Mouse (Mus musculus): Measurements from ENCODE around the gene Olfr992. TPM values are rescaled to one million over a fixed set of nuclear protein-coding genes. Genes with fewer than 3 reads are reported as not detected.
"Not testable (repeated sequence)": the region's sequence is repeated elsewhere in the genome, so short reads cannot be mapped to it uniquely, and the experiment has no call there.

The Olfr992 gene
- not detected in 2 replicates for polyA plus RNA-seq (2012)

GRCm38 (mm10) chr2:85409369-85409768, at the start of gene Olfr992:
TSS of gene Olfr992 (minus strand) at chr2:85409469.
- TF ChIP-seq GATA1 (IDR thresholded peaks at IDR 0.05; ENCODE audit: low read length), result no peak

GRCm38 (mm10) chr2:85443539-85443938, 34.3 kb upstream of the Olfr992 start, which contains the start of gene Olfr995:
TSS of gene Olfr995 (minus strand) at chr2:85443639.
- TF ChIP-seq GATA1 (IDR thresholded peaks at IDR 0.05; ENCODE audit: low read length), result no peak

GRCm38 (mm10) chr2:85442546-85442945, 33.3 kb upstream of the Olfr992 start:
- no peak for TF ChIP-seq GATA1 (IDR thresholded peaks at IDR 0.05; ENCODE audit: low read length)

- no peak for TF ChIP-seq GATA1 (IDR thresholded peaks at IDR 0.05; ENCODE audit: low read length)
Measured at GRCm38 (mm10) chr2:85436351-85436750, 27.1 kb upstream of the Olfr992 start, which contains the start of gene Olfr994. TSS of gene Olfr994 (minus strand) at chr2:85436451.

GRCm38 (mm10) chr2:85425893-85426292, 16.6 kb upstream of the Olfr992 start:
- TF ChIP-seq GATA1 (IDR thresholded peaks at IDR 0.05; ENCODE audit: low read length), result no peak

GRCm38 (mm10) chr2:85414777-85415176, 5.5 kb upstream of the Olfr992 start, which contains the start of gene Olfr993:
TSS of gene Olfr993 (minus strand) at chr2:85414877.
- no peak for TF ChIP-seq GATA1 (IDR thresholded peaks at IDR 0.05; ENCODE audit: low read length)

- TF ChIP-seq GATA1 (IDR thresholded peaks at IDR 0.05; ENCODE audit: low read length), result not testable (repeated sequence)
Measured at GRCm38 (mm10) chr2:85363127-85363526, 46.1 kb downstream of the Olfr992 start, which contains the start of gene Olfr988. TSS of gene Olfr988 (minus strand) at chr2:85363227.

Other genes with a start within 250 kb of the Olfr992 start
- gene Lrrc55, start 212.3 kb downstream of the Olfr992 start, polyA plus RNA-seq (2012), result not detected in 2 replicates
- gene Olfr987, start 70.2 kb downstream of the Olfr992 start, polyA plus RNA-seq (2012), result not detected in 2 replicates
- gene Olfr988, start 46.2 kb downstream of the Olfr992 start, polyA plus RNA-seq (2012), result not detected in 2 replicates
- not detected in 2 replicates for gene Olfr993, start 5.4 kb upstream of the Olfr992 start, polyA plus RNA-seq (2012)
- not detected in 2 replicates for gene Olfr994, start 27.0 kb upstream of the Olfr992 start, polyA plus RNA-seq (2012)
- gene Olfr995, start 34.2 kb upstream of the Olfr992 start, polyA plus RNA-seq (2012), result not detected in 2 replicates
- gene 4833423E24Rik, start 109.6 kb upstream of the Olfr992 start, polyA plus RNA-seq (2012), result not detected in 2 replicates
- not detected in 2 replicates for gene Olfr996, start 169.7 kb upstream of the Olfr992 start, polyA plus RNA-seq (2012)
- not detected in 2 replicates for gene Olfr998, start 179.5 kb upstream of the Olfr992 start, polyA plus RNA-seq (2012)
- not detected in 2 replicates for gene Olfr1000, start 202.4 kb upstream of the Olfr992 start, polyA plus RNA-seq (2012)
- gene Olfr1002, start 241.2 kb upstream of the Olfr992 start, polyA plus RNA-seq (2012), result not detected in 2 replicates

All from G1E-ER4 (cell line).